Mouse (Mus musculus) left cerebral cortex, adult 11 months (tissue): ENCODE results near the gene B3gnt2.
"Not testable (repeated sequence)": the region's sequence is repeated elsewhere in the genome, so short reads cannot be mapped to it uniquely, and the experiment has no call there.

Experiments
- DNase-seq: peaks from one replicate; pipeline ENCODE4 v3.0.0; 2022; ENCODE audit warnings: low spot score

Gene B3gnt2

GRCm38 (mm10) chr11:22766238-22766637, 94.5 kb downstream of the B3gnt2 start:
- DNase-seq, result no peak

- DNase-seq, result no peak
Measured at GRCm38 (mm10) chr11:22765425-22765824, 95.3 kb downstream of the B3gnt2 start.

- no peak for DNase-seq
Measured at GRCm38 (mm10) chr11:22763556-22764295, 97.0 kb downstream of the B3gnt2 start.

GRCm38 (mm10) chr11:22763055-22763454, 97.7 kb downstream of the B3gnt2 start:
- DNase-seq, result no peak

GRCm38 (mm10) chr11:22762236-22762927, 98.4 kb downstream of the B3gnt2 start:
- DNase-seq, result no peak

- DNase-seq, result no peak
Measured at GRCm38 (mm10) chr11:22759783-22760182, 101.0 kb downstream of the B3gnt2 start.

GRCm38 (mm10) chr11:22756168-22756980, 104.4 kb downstream of the B3gnt2 start:
- DNase-seq, result no peak

- no peak for DNase-seq
Measured at GRCm38 (mm10) chr11:22755180-22755579, 105.6 kb downstream of the B3gnt2 start.

GRCm38 (mm10) chr11:22752596-22752995, 108.2 kb downstream of the B3gnt2 start:
- no peak for DNase-seq

- no peak for DNase-seq
Measured at GRCm38 (mm10) chr11:22751592-22751991, 109.2 kb downstream of the B3gnt2 start.

- no peak for DNase-seq
Measured at GRCm38 (mm10) chr11:22747406-22747805, 113.4 kb downstream of the B3gnt2 start.

- no peak for DNase-seq
Measured at GRCm38 (mm10) chr11:22745356-22745755, 115.4 kb downstream of the B3gnt2 start.

- no peak for DNase-seq
Measured at GRCm38 (mm10) chr11:22743561-22744269, 117.0 kb downstream of the B3gnt2 start.

GRCm38 (mm10) chr11:22741998-22742626, 118.6 kb downstream of the B3gnt2 start:
- DNase-seq, result no peak

GRCm38 (mm10) chr11:22741436-22741835, 119.3 kb downstream of the B3gnt2 start:
- DNase-seq, result no peak

- DNase-seq, result no peak
Measured at GRCm38 (mm10) chr11:22739497-22740288, 121.1 kb downstream of the B3gnt2 start.

GRCm38 (mm10) chr11:22736521-22737225, 124.1 kb downstream of the B3gnt2 start:
- no peak for DNase-seq

- DNase-seq, result not testable (repeated sequence)
Measured at GRCm38 (mm10) chr11:22735128-22735527, 125.6 kb downstream of the B3gnt2 start.

- DNase-seq, result no peak
Measured at GRCm38 (mm10) chr11:22733936-22734335, 126.8 kb downstream of the B3gnt2 start.

GRCm38 (mm10) chr11:22732907-22733306, 127.9 kb downstream of the B3gnt2 start:
- DNase-seq, result no peak
